Mouse (Mus musculus): ENCODE measurements around the gene Nptxr.

GRCm38 (mm10) chr15:79822265-79823199 lies 18.0 kb upstream of the Nptxr start:
- TF ChIP-seq CTCF (conservative IDR thresholded peaks at IDR 0.05 in 1 of 2, IDR thresholded peaks at IDR 0.05 in 1 of 2; ENCODE audit: low read depth in 2 of 2, low read length in 2 of 2) (no peak), POLR2A (IDR thresholded peaks at IDR 0.05; ENCODE audit: low read depth, low read length) (no peak), MYC (IDR thresholded peaks at IDR 0.05; ENCODE audit: low read depth, low read length) (no peak), MAX (IDR thresholded peaks at IDR 0.05; ENCODE audit: low read length) (no peak), JUN (IDR thresholded peaks at IDR 0.05; ENCODE audit: insufficient read depth, low read depth, low read length) (no peak), ETS1 (conservative IDR thresholded peaks at IDR 0.05; ENCODE audit: low read depth, low read length) (no peak), ELF1 (IDR thresholded peaks at IDR 0.05; ENCODE audit: low read depth, low read length) (no peak), RAD21 (IDR thresholded peaks at IDR 0.05; ENCODE audit: low read depth, low read length) (no peak), ZMIZ1 (IDR thresholded peaks at IDR 0.05; ENCODE audit: low read depth, low read length) (no peak), ZC3H11A (IDR thresholded peaks at IDR 0.05; ENCODE audit: low read depth, low read length) (no peak), ZKSCAN1 (IDR thresholded peaks at IDR 0.05; ENCODE audit: borderline replicate concordance, low read depth, low read length) (no peak), RCOR1 (conservative IDR thresholded peaks at IDR 0.05; ENCODE audit: low read depth, low read length) (no peak)

Data from CH12.LX (cell line).